Mouse (Mus musculus): Measurements from ENCODE around the gene Mfsd4a.

The Mfsd4a gene

GRCm38 (mm10) chr1:131987432-131987831, 80.4 kb downstream of the Mfsd4a start:
- no peak for DNase-seq

GRCm38 (mm10) chr1:131983806-131984205, 84.1 kb downstream of the Mfsd4a start:
- DNase-seq, result no peak

- DNase-seq, result peak; percentile 89
These were observed 85.0 kb downstream of the Mfsd4a start for GRCm38 (mm10) chr1:131982907-131983306.

GRCm38 (mm10) chr1:131981378-131982013, 86.4 kb downstream of the Mfsd4a start:
- DNase-seq, result peak; percentile 82

- no peak for DNase-seq
These were observed 87.4 kb downstream of the Mfsd4a start for GRCm38 (mm10) chr1:131980471-131980870.

- no peak for DNase-seq
These were observed 91.0 kb downstream of the Mfsd4a start for GRCm38 (mm10) chr1:131976886-131977285.

- no peak for DNase-seq
These were observed 93.9 kb downstream of the Mfsd4a start for GRCm38 (mm10) chr1:131973991-131974390.

Data from thymus, postnatal 14 days (tissue).